17 mouse cellular contexts compared by ENCODE assay signal in the genomic region with DNA sequence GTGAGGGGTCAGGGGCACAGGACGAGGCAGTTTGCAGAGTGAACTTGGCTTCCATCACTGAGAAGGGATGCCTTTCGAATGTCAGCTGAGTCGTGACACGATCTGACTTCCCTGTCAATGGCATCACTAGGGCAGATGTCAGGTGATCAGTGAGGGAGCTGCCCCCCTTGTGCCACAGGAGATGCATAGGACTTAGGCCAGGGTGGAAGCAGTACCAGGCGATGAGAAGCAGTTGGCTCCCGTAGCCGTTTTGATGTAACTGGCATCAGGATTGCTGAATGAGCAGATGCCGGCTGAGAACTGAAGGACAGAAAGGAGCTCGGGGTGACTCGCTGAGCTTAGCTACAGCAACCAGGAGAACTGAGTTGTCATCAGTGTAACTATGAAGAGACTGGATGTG. TPM values are rescaled to one million over a fixed set of nuclear protein-coding genes. Genes with fewer than 3 reads are reported as not detected.
DNase-seq lines count a peak whose midpoint lies in the region; ATAC-seq and TF ChIP-seq lines count a peak whose summit lies in the region.
"Had no signal": no experiment of that assay in that cellular context is flagged by ENCODE, and none has a peak within 500 bp of the region (broad histone marks: within the 10 kb centered on the region; RNA-seq: fewer than 3 reads in every experiment).

No protein-coding gene starts in this region.

- H3K4me1 ChIP-seq in heart, embryonic 13.5 days: peaks cover 16% of the 10 kb centered on the region
- peaks cover 7% of the 10 kb centered on the region for H3K4me1 ChIP-seq in embryonic fibroblast, embryonic 13.5 days (ENCODE audit: control insufficient read depth, insufficient read depth, low read length)

- no peak overlapping the region for H3K4me2 ChIP-seq in heart, embryonic 13.5 days
- H3K4me2 ChIP-seq: embryonic facial prominence, embryonic 15.5 days; forebrain, embryonic 15.5 days; hindbrain, embryonic 14.5 days; intestine, embryonic 15.5 days had no signal

- intact Hi-C loops in gastrocnemius, postnatal 14 days (cut with DNase I; ENCODE audit: low total_unique reads): no loop called here

- H3K36me3 ChIP-seq in heart, embryonic 13.5 days: no peaks in the 10 kb centered on the region
- H3K36me3 ChIP-seq: embryonic facial prominence, embryonic 15.5 days; forebrain, embryonic 15.5 days; heart, embryonic 10.5 days; hindbrain, embryonic 10.5 days; intestine, embryonic 15.5 days had no signal

- 0 out of 2 replicates have a peak, but pooled peaks cover 7% of the 10 kb centered on the region for H3K27me3 ChIP-seq in heart, embryonic 13.5 days (replicated peaks)
- H3K27me3 ChIP-seq: embryonic facial prominence, embryonic 15.5 days; forebrain, embryonic 15.5 days; intestine, embryonic 15.5 days had no signal

- no peak overlapping the region for H3K9ac ChIP-seq in heart, embryonic 13.5 days
- H3K9ac ChIP-seq: embryonic facial prominence, embryonic 15.5 days; forebrain, embryonic 15.5 days; hindbrain, embryonic 14.5 days; intestine, embryonic 15.5 days had no signal

- 60% methylated on average over 10 of the region's 10 CpGs for WGBS in heart, embryonic 13.5 days

- ATAC-seq in heart, embryonic 13.5 days (ENCODE audit: extremely low read depth, insufficient number of reproducible peaks, low FRiP score, low TSS enrichment): no peak
- ATAC-seq: forebrain, embryonic 15.5 days; intestine, embryonic 15.5 days had no signal

- TF ChIP-seq CTCF in embryonic fibroblast, embryonic 13.5 days (IDR thresholded peaks at IDR 0.05; ENCODE audit: borderline replicate concordance, insufficient read depth, low read length): no peak

- H3K4me3 ChIP-seq in heart, embryonic 13.5 days: no peak overlapping the region
- H3K4me3 ChIP-seq in embryonic fibroblast, embryonic 13.5 days (ENCODE audit: insufficient read depth, low read length): no peak overlapping the region
- H3K4me3 ChIP-seq: embryonic facial prominence, embryonic 15.5 days; forebrain, embryonic 15.5 days; heart, embryonic 10.5 days; hindbrain, embryonic 10.5 days; intestine, embryonic 15.5 days had no signal

- no peak for DNase-seq in heart, adult 18-20 months
- DNase-seq in gastrocnemius, postnatal 14 days: peak; percentile 21
- no peak for DNase-seq in thymus, postnatal 10 days (ENCODE audit: low spot score in 2 of 2)
- DNase-seq in thymus, postnatal 0 days (ENCODE audit: low spot score): no peak
- DNase-seq: adrenal gland, adult 8-10 months; adrenal gland, postnatal 36 days; cerebellum, adult 8-10 months; cerebellum, postnatal 14 days; embryo, embryonic 11 days had no signal

- 0 out of 2 replicates have a peak overlapping the region, but pooled peaks have one; percentile 9 for H3K27ac ChIP-seq in heart, embryonic 13.5 days (replicated peaks)
- 0 out of 2 replicates have a peak overlapping the region, but pooled peaks have one; percentile 16 for H3K27ac ChIP-seq in embryonic fibroblast, embryonic 13.5 days (ENCODE audit: insufficient read depth, low read length)
- H3K27ac ChIP-seq: embryonic facial prominence, embryonic 15.5 days; forebrain, embryonic 15.5 days; heart, embryonic 10.5 days; hindbrain, embryonic 10.5 days; hindbrain, embryonic 14.5 days; intestine, embryonic 15.5 days had no signal

- TF ChIP-seq POLR2A in embryonic fibroblast, embryonic 13.5 days (IDR thresholded peaks at IDR 0.05; ENCODE audit: low read depth, low read length): no peak

- no peaks in the 10 kb centered on the region for H3K9me3 ChIP-seq in heart, embryonic 13.5 days
- H3K9me3 ChIP-seq: embryonic facial prominence, embryonic 15.5 days; forebrain, embryonic 15.5 days; heart, embryonic 10.5 days; hindbrain, embryonic 10.5 days; intestine, embryonic 15.5 days had no signal

RNA-seq across cellular contexts. Expression of a gene that starts 4.8 kb away (rescaled TPM):
- 200 and 206 TPM in 2 replicates for polyA plus RNA-seq in heart, embryonic 13.5 days (2015; fragmentation: Nextera tagmentation; extraction: Ambion mirVana)
- total RNA-seq in heart, adult 18-20 months (2021): 10 to 100 TPM; 34.0 to 35.4 TPM
- 315 and 331 TPM in 2 replicates for polyA plus RNA-seq in embryonic fibroblast, embryonic 13.5 days (2011; ENCODE audit: insufficient read length, low read depth, missing spikeins)
- 10 to 100 TPM; 36.4 to 46.9 TPM for total RNA-seq in gastrocnemius, postnatal 14 days (2021)
- 53.4 and 53.7 TPM in 2 replicates for polyA plus RNA-seq in thymus, postnatal 0 days (2015; fragmentation: Nextera tagmentation; extraction: Ambion mirVana)
